Mouse (Mus musculus) adrenal gland, adult 8-10 months (tissue): ENCODE measurements around the gene Ercc1. TPM values are rescaled to one million over a fixed set of nuclear protein-coding genes. Genes with fewer than 3 reads are reported as not detected.

Experiments
- DNase-seq: peaks from one replicate; pipeline ENCODE4 v3.0.0; 2022
- total RNA-seq, 4 experiments: library from RNA; stranded (reverse); gene quantifications; 2 replicates each; pipeline ENCODE4 v1.2.4; 2022

Gene Ercc1
- total RNA-seq: 10 to 100 TPM; 32.4 to 56.3 (median 41.6) TPM

DNA sequence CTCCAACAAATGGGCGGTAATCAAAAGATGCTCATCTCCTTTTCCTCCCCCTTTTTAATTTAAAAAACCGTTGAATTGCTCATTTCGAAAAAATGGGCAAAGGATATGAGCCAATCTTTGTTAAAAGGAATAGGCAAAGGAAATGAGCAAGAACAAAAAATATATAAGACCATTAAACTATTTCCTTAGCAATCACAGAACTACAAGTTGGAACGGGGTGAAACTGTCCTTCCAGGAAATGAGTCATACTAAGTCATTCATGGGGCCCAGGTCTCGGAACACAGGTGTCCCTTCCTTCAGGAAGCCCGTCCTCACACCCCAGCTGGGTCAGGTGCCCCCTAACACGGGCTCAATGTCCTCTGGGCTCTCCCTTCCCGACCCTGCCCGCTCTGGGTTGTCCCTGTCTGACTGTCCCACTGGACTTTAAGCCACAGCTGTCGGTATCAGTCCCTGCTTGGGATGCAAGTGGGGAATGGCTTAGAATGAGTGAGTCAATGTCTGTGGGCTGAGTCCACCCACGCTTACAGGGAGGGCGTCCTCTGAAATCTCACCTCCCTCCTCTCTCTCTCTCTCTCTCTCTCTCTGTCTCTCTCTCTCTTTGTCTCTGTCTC lies at the start of gene Ercc1:
Gene Ercc1 (plus strand): TSS at position 542 of the 611 bp plus-strand sequence.
- DNase-seq: no peak

DNA sequence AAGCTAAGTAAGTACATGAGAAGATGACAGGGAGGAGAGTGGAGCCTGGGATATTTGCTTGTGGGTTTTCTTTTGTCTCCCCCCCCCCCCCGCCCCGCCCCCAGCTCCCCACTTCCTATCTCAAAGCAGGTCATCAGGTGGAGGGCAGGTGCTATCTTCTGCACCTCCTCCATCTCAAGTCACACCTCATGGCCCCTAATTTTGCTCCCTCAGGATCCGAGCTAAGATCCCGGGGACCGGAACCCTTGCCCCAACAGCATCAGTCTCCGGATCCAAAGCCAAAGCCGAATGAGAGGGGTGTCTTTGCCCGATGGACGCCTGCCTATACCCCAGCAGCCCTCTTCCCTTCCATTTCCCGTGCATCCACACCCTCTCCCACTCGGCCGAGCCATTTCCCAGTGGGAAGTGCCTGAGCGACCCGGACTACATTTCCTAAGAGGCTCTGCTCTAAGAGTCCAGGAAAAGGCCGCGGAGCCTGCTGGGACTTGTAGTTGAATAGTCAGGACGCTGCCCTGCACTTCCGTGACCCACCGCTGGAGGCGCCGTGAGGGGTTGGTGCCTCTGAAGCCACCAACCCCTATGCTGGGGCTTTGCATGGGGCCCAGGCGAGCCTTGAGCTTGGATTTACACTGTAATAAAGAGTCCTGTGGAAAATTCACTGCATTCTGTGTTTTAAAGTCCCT lies 48.9 kb upstream of the Ercc1 start:
- peak; percentile 92 for DNase-seq

DNA sequence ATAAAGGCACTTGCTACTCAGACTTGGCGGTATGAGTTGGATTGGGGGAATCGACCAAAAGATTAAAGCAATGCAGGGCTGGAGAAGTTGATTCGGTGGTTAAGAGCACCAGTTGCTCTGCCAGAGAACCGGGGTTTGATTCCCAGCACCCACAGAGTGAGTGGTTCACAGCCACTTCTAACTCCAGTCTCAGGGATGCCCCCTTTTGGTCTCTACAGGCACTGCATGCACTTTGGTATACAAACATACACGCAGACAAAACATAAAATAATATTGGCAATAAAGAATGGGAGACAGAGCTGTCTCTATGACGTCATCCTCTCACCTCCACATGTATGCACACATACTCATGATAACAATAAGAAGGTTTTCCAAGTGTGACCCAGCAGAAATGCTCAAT lies 47.5 kb upstream of the Ercc1 start:
- DNase-seq: no peak

DNA sequence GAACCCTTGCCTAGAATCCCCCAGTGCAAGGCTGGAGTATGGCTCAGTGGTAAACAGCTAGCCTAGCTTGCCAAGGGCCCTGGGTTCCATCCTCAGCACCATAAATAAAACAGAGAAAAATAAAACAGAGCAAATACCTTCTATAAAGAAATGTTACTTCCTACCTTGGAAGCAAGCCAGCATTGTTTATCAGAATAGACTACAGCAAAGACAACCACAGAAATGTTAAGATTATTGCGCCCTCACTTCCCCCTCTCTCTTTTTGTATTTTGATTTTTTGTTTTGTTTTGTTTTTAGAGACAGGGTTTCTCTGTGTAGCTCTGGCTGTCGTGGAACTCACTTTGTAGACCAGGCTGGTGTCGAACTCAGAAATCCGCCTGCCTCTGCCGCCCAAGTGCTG lies 46.8 kb upstream of the Ercc1 start:
- DNase-seq: no peak

DNA sequence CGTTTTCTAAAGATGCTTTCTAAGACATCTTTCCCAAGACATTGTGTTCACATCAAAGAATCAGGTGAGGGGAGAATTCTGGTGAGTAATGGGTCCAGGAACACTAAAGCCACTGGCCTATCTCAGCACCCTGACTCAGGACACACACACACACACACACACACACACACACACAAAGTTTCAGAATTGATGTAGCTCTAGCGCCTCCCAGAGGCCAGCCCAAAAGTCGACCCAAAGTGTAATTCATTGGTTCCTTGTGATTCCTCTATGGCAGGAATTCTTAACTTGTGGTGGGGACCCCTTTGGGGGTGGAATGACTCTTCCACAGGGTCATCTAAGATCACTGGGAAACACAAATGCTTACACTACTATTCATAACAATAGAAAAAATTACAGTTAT lies 45.4 kb upstream of the Ercc1 start:
- no peak for DNase-seq

DNA sequence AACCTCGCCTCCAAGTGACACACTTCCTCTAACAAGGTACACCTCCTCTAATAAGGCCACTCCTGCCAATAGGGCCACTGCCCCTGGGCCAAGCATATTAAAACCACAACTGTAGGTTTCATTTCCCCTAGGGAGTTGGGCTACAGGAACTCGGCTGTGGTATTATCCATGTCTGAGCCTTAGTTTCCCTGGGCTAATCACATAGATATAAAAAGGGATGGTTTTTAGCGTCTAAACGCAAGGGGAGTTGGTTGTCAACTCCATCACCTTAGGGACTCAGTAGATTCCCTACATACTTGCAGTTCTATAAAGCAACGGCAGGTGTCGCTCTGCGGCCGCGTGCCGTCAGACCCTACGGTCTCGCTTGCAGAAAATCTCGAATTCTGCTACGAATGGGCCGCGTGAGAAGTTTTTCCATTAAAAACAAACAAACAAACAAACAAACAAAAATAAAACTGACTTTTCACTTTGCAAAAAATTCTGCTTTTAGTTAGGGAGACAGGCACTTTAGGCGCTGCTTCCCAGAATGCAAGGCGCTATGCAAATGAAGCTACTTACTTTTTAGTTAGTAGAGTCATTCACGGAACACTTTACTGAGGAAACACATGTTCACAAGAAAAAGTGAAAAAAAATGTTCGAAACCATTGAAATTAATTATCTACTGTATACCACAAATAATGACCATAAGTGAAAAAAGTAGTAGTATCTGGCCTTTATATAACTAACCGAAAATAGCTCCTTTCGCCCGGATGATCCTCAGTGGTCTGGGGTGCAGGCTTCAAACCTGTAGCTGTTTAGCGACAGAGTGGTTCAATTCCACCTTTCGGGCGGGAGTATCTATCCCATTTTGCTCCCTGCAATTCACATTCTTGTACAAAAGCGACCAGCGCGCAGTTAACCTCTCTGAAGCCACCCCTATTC lies 43.8 kb upstream of the Ercc1 start:
- DNase-seq: peak; percentile 68

DNA sequence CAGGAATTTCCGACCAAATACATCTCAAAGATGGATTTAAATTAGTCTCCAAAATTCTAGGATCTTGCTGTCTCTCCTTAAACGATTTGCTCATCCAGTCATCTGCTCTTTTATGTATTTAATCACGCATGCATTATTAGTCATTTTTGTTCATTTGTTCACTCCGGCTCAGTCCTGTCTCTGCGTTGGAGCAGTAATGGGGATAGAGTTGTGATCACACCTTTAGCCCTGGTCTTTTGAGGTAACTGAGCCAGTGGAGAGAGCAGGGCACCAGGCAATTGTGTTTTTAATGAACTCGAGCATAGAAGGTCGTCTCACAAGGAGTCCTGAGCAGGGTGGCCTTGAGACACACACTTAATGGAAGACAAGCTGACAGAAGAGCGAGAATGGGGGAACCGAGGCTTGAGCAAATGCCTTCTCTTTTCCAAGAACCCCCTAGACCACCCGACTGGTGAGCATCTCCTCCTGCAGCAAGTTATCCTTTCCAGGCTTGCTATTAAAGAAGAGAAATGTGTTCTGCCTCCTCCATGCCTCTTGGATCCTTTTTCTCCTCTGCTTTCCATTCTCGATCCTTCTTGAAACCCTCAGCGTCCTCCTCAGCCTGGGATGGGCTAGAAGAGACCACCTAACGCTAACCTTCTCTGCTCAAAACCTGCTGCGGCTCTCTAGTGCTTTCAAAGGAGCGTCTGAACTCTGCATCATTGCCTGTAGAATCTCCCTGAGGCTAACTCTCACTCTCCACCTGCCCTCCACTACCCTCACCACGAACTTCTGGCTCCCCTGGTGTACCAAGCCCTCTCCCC lies 42.9 kb upstream of the Ercc1 start:
- no peak for DNase-seq

DNA sequence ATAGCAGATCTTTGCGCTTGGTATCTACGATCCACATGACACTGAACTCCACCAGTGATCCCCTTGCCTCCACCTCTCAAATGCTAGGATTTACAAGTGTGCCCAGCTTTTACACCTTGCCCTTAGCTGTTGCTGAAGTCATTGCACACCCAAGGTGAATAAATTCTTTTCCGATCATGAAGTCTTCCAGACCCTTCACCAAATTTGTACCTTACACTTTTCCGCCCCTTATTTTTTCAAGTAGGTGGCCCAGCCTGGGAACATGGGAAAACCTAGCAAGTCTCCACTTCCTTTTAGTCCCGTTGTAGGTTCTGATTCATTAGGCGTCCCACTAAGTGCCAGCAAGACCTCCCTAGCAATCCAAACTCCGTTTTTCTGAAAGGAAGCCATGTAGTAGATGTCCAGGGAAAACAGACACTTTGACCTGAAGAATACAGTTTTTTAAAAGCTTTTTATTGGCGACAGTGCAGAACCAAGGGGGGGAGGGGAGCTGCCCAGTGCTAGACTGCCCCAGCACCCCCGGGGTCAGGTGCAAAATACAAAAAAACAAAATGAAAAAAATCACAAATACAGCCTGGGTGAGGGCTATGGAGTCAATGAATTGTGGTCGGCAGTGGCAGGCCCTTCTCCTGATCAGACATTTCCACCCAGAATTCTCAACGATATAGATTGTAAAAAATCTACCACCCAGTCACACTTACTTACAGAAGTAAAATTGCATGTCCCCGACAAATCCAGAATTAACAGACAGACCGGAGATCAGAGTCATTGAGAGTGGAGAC lies 42.1 kb upstream of the Ercc1 start:
- no peak for DNase-seq

DNA sequence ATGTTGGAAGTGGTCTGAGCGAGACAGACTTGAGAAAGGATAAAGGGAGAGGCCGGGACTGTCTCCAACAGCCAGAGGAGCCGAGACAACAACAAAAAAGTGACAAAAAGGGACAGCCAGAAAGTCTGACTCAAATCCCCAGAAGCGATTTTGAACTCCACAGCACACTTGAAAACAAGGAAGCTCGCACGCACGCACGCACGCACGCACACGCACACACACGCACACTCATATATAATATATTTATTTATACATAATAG lies 41.6 kb upstream of the Ercc1 start:
- DNase-seq: no peak

DNA sequence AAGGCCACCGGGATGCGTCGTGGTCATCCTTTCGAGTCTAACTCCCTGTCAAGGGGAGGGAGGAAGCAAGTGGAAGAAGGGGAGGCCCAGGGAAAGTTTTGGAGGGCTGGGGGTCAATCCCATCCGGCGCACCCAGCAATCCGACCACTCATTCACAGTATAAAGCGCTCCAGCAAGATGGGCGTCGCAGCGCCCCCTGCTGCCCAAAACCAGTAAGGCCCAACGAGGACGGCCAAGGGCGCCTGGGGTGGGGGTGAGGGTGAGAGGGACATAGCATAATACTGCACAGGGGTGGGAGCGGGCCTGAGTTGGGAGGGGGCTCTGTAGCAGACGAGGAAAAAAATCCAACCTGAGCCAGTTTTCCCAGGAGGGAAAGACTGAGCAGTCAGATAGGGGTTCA lies 40.8 kb upstream of the Ercc1 start:
- DNase-seq: no peak

DNA sequence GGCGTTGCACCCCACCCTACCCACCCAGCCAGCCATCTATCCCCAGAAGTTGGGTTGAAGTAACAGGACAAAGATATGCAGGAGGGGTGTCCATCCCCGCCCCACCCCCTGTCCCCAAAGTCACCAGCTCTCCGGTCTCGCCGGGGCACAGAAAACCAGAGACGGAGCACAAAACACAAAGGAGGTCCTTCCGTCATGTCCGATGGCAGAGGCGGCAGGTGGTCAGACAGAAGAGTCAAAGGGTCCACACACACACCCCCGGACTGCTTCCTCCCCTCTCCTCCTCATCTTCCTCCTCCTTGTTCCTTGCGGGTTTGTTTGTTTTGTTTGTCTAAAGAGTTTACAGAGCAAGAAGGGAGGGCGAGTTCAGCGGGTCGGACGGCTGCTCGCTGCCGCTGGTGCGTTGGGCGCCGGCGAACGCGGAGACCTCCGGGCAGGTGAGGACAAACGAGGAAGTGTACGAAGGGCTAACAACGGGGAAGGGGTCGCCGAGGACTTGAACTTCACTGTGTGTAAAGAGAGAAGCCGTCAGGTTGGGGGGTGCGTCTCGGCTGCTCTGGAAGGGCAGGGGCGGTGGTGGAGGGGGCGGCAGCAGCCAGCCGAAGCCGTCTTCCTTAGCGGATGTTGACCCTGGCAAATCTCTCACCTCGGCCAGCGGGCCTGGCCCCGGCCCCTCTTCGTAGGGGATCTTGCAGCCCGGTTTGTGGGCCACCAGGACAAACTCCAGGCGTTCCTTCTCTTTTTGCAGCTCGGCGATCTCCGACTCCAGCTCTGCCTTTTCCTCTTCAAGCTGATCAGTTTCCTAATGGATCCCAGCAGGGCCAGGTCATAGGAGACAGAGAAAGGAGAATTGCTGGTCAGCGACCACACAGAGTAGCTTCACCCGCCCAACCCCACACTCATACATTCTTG lies 39.8 kb upstream of the Ercc1 start:
- no peak for DNase-seq

DNA sequence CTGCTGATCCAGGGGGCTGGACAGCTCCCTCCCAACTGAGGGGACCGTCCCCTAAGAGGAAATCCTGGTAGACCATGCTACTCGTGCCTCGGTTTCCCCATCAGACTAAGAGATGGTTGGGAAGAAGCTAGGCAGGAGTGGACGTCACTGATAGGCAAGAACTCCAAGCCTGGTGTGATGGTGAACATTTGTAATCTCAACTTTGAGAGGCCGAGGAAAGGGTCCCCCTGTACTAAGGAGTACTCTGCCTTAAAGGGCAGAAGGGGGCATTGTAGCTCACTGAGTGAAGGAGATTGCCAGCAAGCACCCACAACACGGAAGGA lies 39.2 kb upstream of the Ercc1 start:
- no peak for DNase-seq

DNA sequence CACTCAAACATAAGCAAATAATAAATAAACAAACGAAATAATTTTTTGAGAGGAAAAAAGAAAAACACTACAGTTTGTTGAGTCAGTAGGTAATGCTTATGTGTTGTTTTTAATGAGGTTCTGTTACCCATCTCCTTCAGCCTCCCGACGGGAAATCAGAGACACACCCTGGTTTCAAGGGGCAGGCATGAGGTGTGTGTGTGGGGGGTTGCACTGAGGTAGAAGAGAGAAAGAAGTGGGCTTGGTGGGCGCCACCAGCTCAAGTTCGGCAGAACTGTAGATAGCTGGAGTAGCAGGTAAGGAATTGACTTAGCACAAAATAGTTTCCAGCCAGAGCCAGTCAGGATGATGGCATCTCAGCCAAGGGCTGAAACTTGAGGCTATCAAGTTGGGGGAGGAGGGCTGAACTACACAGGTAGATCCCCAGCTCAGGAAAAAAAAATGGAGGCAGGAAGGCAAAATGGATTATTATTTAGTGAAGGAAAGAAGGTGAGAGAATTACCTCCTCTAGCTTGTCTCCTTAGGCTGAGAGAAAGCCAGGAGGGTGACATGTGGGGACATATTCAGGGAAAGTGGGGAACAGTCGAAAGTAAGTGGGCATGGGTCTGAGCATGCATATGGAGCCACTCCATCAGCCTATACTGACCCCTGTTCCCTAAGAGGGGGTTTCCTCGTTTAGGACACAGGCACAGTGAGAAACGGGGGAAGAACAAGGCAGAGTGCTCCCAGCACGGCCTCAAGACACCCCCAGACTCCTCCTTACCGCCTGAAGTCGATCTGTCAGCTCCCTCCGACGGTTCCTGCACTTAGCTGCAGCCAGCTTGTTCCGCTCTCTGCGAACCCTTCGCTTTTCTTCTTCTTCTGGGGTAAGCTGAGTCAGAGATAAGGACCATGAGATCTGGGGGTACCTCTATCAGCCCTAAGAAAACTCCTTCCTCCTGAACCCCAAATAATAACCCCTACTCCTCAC lies 38.5 kb upstream of the Ercc1 start:
- no peak for DNase-seq

DNA sequence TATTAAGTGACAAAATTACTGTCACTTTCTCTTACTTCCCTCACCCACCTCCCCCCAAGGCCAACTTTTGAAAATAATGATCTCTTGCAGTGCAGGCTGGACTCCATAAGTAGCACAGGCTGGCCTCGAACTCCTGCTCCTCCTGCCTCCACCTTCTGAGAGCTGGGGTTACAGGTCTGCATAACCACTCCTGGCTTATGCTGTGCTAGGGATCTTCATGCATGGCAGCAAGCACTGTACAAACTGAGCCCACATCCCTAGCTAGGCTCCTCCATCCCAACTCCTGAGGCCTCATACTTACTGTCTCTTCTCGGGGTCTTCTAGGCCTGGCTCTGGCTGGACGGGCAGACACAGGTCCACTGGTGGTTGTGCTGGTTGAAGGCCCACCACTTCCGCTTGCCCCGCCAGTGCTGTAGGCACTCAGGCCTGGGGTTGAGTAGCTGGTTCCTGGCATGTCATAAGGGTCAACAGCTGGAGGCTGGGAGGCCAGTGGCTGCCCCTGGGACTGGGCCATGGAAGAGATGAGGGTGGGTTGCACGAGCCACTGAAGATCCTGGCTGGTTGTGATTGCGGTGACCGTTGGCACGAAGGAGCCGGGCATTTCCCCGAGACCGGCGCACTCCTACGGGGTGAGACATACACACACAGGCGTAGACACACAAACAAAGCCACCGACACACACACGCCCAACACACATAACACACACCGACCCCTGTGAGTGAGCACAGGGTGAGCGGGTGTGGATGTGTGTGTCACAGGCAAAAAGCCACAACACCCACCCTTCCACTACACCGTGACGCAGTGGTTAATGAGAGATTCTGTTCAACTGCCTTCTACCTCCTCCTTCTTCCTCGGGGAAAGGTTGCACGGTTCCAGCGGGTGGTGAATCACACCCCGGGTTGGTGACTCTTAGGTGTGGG lies 37.5 kb upstream of the Ercc1 start:
- DNase-seq: no peak

DNA sequence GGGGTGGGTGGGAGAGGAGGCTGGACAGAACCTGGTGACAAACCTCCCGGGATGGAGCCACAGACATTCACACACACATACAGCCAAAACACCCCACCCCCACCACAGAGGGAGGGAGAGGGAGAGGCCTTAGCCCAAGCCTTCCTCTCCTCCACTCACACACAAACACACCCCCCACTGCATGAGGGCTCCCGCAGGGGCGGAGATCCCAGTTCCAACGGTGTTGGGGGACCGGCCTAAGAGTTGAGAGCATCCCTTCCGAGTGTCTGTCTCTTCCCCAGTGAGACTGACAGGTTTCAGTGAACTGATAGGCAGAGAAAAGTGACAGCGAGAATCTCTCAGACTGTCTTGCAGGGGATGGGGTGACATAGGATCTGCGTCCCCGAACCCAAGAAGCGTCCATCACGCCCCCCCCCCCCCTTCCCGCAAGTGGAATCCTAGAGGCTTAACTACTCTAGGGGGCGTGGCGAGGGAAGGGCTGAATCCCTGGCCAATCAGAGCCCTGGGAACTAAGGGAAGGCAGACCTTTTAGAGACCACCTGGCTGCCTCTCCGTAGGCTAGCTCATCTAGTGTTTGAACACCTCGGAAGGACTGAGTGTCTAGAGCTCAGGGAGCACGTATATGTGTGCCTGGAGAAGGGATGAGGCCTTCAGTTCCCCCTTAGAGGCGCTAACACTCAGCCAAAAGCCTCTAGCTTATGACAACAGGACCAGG lies 36.7 kb upstream of the Ercc1 start:
- peak; percentile 76 for DNase-seq

DNA sequence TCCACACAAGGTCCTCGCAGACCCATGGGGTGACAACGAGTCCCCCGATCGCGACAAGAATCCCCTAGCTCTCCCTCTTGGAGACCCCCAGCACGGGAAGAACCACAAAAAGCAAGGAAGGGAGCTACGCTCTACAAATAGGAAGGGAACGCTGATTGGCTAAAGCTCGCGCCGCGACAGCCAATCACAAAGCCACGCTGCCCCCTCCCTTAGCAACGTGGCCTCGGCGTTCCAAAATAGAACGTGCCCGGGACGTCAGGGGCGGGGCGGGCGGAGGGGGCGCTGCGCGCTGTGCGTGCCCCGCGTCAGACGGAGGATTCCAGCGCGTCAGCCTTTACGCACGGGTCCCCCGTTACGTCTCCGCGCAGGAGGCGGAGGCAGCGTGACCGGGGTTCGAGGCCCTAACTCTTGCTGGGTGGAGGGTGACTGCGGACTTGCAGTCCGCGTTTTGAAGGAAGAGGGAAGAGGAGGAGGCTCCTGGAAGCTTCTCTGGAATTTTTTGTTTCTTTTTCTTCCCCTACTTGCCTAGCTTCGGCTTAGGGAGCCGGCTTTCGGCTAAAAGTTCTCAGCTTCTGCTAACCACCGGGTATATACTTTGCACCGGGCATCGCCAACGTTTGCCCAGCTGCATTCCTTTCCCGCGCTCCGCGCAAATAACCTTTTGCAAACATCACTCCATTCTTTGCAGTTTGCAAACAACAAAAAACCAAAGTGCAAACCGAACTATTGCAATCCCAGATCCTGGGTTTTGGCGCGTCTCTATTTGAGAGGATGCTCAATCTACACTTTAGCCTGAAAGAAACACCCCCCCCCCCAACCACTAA lies 35.9 kb upstream of the Ercc1 start:
- peak; percentile 96 for DNase-seq

DNA sequence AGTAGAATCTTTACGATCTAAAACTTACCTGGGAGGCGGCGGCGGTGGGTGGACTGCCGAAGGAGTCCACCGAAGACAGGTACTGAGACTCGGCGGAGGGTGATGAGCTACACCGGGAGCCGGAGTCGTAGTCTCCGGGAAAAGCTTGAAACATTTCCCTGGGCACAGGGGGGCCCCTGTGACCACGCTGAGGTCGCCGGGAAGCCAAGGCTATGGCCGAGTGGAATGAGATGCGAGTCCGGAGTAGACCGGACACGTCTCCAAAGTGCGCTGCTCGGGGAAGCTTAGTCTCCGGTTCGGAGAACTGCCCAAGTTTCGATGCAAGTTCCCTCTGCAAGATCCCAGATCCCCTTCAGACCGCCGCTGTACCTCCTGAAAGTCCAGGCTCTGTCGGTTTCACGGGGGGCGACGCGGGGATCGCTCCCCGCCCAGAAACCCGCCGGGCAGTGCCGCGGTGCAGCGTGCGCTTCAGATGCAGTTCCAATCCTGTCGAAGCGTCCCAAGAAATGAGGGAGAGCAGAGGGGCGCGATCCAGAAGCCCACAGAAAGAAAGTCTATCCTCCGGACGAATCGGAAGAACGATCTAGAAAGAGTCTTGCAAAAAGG lies 35.2 kb upstream of the Ercc1 start:
- DNase-seq: no peak
